Mouse (Mus musculus): ENCODE results near the gene Acbd6. TPM values are rescaled to one million over a fixed set of nuclear protein-coding genes. Genes with fewer than 3 reads are reported as not detected.

Acbd6 gene
- polyA plus RNA-seq, 1 experiment from 2014 or later, result 34.3 TPM

GRCm38 (mm10) chr1:155689141-155689540 is 131.2 kb downstream of the Acbd6 start:
- Histone ChIP-seq H3K4me1 (ENCODE audit: insufficient read depth) (no peaks in the 10 kb centered on the region), H3K9me3 (ENCODE audit: low read length) (no peaks in the 10 kb centered on the region), H3K4me3 (ENCODE audit: low read depth, low read length) (no peak overlapping the region), H3K9ac (replicated peaks) (no peak overlapping the region), H3K27ac (ENCODE audit: low read depth) (no peak overlapping the region), H3K27me3 (ENCODE audit: insufficient read depth, low read length) (no peaks in the 10 kb centered on the region), H3K36me3 (replicated peaks; ENCODE audit: insufficient read depth, low read length) (no peaks in the 10 kb centered on the region; the same call in 1 of the 2 replicates), H3K4me2 (ENCODE audit: low read depth, low read length) (no peak overlapping the region)
- 73% methylated on average over 4 of the region's 4 CpGs for WGBS (ENCODE audit: insufficient replicate concordance)
- DNase-seq, result no peak
- TF ChIP-seq CTCF (IDR thresholded peaks at IDR 0.05; ENCODE audit: low read depth) (no peak), EP300 (IDR thresholded peaks at IDR 0.05; ENCODE audit: low read depth) (no peak)
- no peak for ATAC-seq

DNA sequence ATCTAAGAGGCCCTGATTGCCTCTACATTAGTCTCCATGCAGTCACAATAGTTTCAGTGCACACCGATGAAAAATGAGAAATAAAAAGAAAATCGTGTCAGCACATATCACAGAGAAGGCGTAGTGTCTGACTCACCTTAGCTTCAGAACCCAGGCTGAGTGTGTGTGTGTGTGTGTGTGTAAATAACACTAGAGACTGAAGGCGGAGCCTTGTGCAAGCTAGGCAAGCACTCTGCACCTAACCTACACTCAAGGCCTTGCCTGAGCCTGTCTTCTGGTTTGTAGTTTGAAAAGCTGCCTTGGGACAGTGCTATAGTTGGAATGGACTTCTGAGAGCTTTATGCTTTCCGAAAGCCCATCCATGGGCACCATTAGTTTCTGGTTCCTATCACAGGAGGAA is 131.6 kb downstream of the Acbd6 start:
- TF ChIP-seq CTCF (IDR thresholded peaks at IDR 0.05; ENCODE audit: low read depth) (no peak), EP300 (IDR thresholded peaks at IDR 0.05; ENCODE audit: low read depth) (no peak)
- no peak overlapping the region for H3K4me3 ChIP-seq (ENCODE audit: low read depth, low read length)
- H3K4me1 ChIP-seq (ENCODE audit: insufficient read depth), result no peaks in the 10 kb centered on the region
- H3K36me3 ChIP-seq (replicated peaks; ENCODE audit: insufficient read depth, low read length), result no peaks in the 10 kb centered on the region; the same call in 1 of the 2 replicates
- no peak overlapping the region for H3K9ac ChIP-seq (replicated peaks)
- DNase-seq (no peak), ATAC-seq (no peak)
- no peak overlapping the region for H3K27ac ChIP-seq (ENCODE audit: low read depth)
- no peaks in the 10 kb centered on the region for H3K9me3 ChIP-seq (ENCODE audit: low read length)
- 81% methylated on average over 5 of the region's 5 CpGs for WGBS (ENCODE audit: insufficient replicate concordance)
- no peak overlapping the region for H3K4me2 ChIP-seq (ENCODE audit: low read depth, low read length)
- H3K27me3 ChIP-seq (ENCODE audit: insufficient read depth, low read length), result no peaks in the 10 kb centered on the region

GRCm38 (mm10) chr1:155692230-155692629 is 134.3 kb downstream of the Acbd6 start:
- Histone ChIP-seq H3K4me3 (ENCODE audit: low read depth, low read length) (no peak overlapping the region), H3K36me3 (replicated peaks; ENCODE audit: insufficient read depth, low read length) (no peaks in the 10 kb centered on the region; the same call in 1 of the 2 replicates), H3K9me3 (ENCODE audit: low read length) (no peaks in the 10 kb centered on the region), H3K27ac (ENCODE audit: low read depth) (no peak overlapping the region), H3K4me1 (ENCODE audit: insufficient read depth) (no peaks in the 10 kb centered on the region), H3K27me3 (ENCODE audit: insufficient read depth, low read length) (no peaks in the 10 kb centered on the region), H3K9ac (replicated peaks) (no peak overlapping the region), H3K4me2 (ENCODE audit: low read depth, low read length) (no peak overlapping the region)
- no peak for ATAC-seq
- DNase-seq, result no peak
- TF ChIP-seq CTCF (IDR thresholded peaks at IDR 0.05; ENCODE audit: low read depth), result no peak
- TF ChIP-seq EP300 (IDR thresholded peaks at IDR 0.05; ENCODE audit: low read depth), result no peak
- WGBS (ENCODE audit: insufficient replicate concordance), result 83% methylated on average over 6 of the region's 6 CpGs

GRCm38 (mm10) chr1:155693026-155693425 is 135.1 kb downstream of the Acbd6 start:
- 87% methylated on average over 11 of the region's 11 CpGs for WGBS (ENCODE audit: insufficient replicate concordance)
- Histone ChIP-seq H3K27ac (ENCODE audit: low read depth) (no peak overlapping the region), H3K4me2 (ENCODE audit: low read depth, low read length) (no peak overlapping the region), H3K36me3 (replicated peaks; ENCODE audit: insufficient read depth, low read length) (no peaks in the 10 kb centered on the region; the same call in 1 of the 2 replicates), H3K4me1 (ENCODE audit: insufficient read depth) (no peaks in the 10 kb centered on the region), H3K4me3 (ENCODE audit: low read depth, low read length) (no peak overlapping the region), H3K9ac (replicated peaks) (no peak overlapping the region), H3K9me3 (ENCODE audit: low read length) (no peaks in the 10 kb centered on the region), H3K27me3 (ENCODE audit: insufficient read depth, low read length) (no peaks in the 10 kb centered on the region)
- no peak for ATAC-seq
- DNase-seq, result no peak
- TF ChIP-seq EP300 (IDR thresholded peaks at IDR 0.05; ENCODE audit: low read depth) (no peak), CTCF (IDR thresholded peaks at IDR 0.05; ENCODE audit: low read depth) (no peak)

- ATAC-seq, result no peak
- H3K9me3 ChIP-seq (ENCODE audit: low read length), result no peaks in the 10 kb centered on the region
- no peak overlapping the region for H3K4me3 ChIP-seq (ENCODE audit: low read depth, low read length)
- H3K27ac ChIP-seq (ENCODE audit: low read depth), result no peak overlapping the region
- WGBS (ENCODE audit: insufficient replicate concordance), result 77% methylated on average over 5 of the region's 5 CpGs
- H3K9ac ChIP-seq (replicated peaks), result no peak overlapping the region
- DNase-seq, result no peak
- no peak overlapping the region for H3K4me2 ChIP-seq (ENCODE audit: low read depth, low read length)
- H3K4me1 ChIP-seq (ENCODE audit: insufficient read depth), result no peaks in the 10 kb centered on the region
- TF ChIP-seq CTCF (IDR thresholded peaks at IDR 0.05; ENCODE audit: low read depth), result no peak
- no peak for TF ChIP-seq EP300 (IDR thresholded peaks at IDR 0.05; ENCODE audit: low read depth)
- H3K27me3 ChIP-seq (ENCODE audit: insufficient read depth, low read length), result no peaks in the 10 kb centered on the region
- H3K36me3 ChIP-seq (replicated peaks; ENCODE audit: insufficient read depth, low read length), result no peaks in the 10 kb centered on the region
Measured at GRCm38 (mm10) chr1:155693443-155693842, 135.5 kb downstream of the Acbd6 start.

DNA sequence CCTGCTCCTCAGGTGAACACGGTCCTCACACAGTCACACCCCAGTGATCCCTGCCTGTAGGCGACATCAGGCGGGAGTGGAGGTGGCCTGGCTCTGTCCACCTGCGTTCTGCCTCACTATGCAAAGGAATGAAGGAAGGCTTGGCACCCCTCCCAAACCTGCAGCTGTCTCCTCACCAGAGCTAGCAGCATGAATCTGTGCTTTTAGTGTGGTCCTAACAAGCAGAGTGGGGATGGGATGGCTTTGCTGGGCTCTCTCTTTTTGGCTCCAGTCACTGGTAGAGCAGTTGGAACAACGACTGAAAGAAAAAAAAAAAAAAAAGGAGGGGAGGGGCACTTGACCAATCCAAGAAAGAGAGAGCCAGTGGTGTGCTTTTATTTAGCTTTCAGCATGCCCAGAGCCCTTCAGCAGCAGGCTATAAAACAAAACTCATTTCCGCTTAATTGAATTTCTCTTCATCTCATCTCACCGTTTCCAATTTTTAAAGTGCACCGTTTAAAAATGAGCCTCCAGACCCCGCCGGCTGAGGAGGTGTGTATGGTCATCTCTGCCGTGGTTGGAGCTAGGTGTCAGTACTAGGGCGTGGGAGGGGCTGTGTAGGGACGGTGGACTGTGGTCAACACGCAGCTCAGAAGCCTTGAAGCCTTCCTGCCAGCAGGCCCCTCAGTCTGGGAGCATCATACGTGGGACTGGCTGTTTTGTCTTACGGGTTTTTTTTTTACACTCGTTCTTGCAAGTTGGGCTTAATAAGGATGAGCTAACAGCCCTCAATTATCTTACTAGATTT is 140.6 kb downstream of the Acbd6 start:
- no peaks in the 10 kb centered on the region for H3K36me3 ChIP-seq (replicated peaks; ENCODE audit: insufficient read depth, low read length)
- ATAC-seq (no peak), DNase-seq (no peak)
- no peaks in the 10 kb centered on the region for H3K4me1 ChIP-seq (ENCODE audit: insufficient read depth)
- no peak overlapping the region for H3K4me2 ChIP-seq (ENCODE audit: low read depth, low read length)
- no peaks in the 10 kb centered on the region for H3K27me3 ChIP-seq (ENCODE audit: insufficient read depth, low read length)
- no peak overlapping the region for H3K4me3 ChIP-seq (ENCODE audit: low read depth, low read length)
- no peaks in the 10 kb centered on the region for H3K9me3 ChIP-seq (ENCODE audit: low read length)
- TF ChIP-seq EP300 (IDR thresholded peaks at IDR 0.05; ENCODE audit: low read depth), result no peak
- TF ChIP-seq CTCF (IDR thresholded peaks at IDR 0.05; ENCODE audit: low read depth), result no peak
- H3K27ac ChIP-seq (ENCODE audit: low read depth), result no peak overlapping the region
- WGBS (ENCODE audit: insufficient replicate concordance), result 67% methylated on average over 17 of the region's 17 CpGs
- H3K9ac ChIP-seq (replicated peaks), result no peak overlapping the region

All from liver, postnatal 0 days (tissue).